Mouse (Mus musculus): ENCODE results near the gene Sik2. TPM values are rescaled to one million over a fixed set of nuclear protein-coding genes. Genes with fewer than 3 reads are reported as not detected.

The Sik2 gene
- polyA plus RNA-seq, 1 experiment from 2014 or later, result 14.3 TPM

DNA sequence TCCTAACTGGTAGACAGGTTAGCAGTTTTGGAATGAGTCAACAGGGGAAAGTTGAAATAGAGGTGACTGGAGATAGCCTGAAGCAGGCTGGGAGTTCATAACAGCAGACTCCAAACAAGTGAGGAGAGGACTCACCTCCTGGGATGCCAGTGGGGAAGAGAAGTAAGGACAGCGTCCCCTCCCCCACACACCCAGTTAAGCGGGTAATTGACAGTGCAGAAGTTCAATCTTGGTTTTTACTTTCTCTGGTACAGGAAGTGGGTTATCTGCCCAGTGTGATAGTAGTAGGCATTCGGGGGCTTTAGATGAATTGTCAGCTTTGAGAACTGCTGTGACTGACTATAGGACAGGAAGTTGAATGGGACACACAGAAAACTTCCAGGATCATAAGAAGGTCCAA lies 11.5 kb upstream of the Sik2 start:
- H3K9ac ChIP-seq, result no peak overlapping the region
- 85% methylated on average over 3 of the region's 3 CpGs for WGBS
- H3K4me2 ChIP-seq, result no peak overlapping the region
- H3K4me3 ChIP-seq, result no peak overlapping the region
- no peak overlapping the region for H3K27ac ChIP-seq
- H3K27me3 ChIP-seq, result no peaks in the 10 kb centered on the region
- H3K9me3 ChIP-seq, result no peaks in the 10 kb centered on the region
- no peaks in the 10 kb centered on the region for H3K4me1 ChIP-seq (replicated peaks)
- ATAC-seq (ENCODE audit: low FRiP score), result no peak
- no peaks in the 10 kb centered on the region for H3K36me3 ChIP-seq

DNA sequence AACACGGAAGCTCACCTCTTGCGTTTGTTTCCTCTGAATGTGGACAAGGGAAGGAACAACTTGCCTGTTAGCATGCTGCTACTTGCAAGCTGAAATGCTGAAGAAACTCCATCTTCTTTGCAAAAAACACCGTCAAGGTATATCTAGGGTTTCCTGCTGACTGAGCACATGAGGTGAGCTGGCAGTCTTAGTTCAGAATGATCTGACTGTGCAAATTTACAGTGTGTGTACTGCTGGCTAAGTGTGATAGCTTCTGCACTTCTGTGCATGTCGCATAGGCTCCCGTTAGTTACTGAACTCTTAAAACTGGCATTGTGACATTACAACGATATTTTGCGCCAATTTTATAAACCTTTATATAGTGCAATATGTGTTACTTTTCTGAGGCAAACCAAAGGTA lies 10.8 kb upstream of the Sik2 start:
- Histone ChIP-seq H3K9ac (no peak overlapping the region), H3K27ac (no peak overlapping the region), H3K9me3 (no peaks in the 10 kb centered on the region), H3K4me1 (replicated peaks) (no peaks in the 10 kb centered on the region), H3K36me3 (no peaks in the 10 kb centered on the region), H3K4me2 (no peak overlapping the region), H3K4me3 (no peak overlapping the region), H3K27me3 (no peaks in the 10 kb centered on the region)
- no peak for ATAC-seq (ENCODE audit: low FRiP score)
- 82% methylated on average over 7 of the region's 7 CpGs for WGBS

DNA sequence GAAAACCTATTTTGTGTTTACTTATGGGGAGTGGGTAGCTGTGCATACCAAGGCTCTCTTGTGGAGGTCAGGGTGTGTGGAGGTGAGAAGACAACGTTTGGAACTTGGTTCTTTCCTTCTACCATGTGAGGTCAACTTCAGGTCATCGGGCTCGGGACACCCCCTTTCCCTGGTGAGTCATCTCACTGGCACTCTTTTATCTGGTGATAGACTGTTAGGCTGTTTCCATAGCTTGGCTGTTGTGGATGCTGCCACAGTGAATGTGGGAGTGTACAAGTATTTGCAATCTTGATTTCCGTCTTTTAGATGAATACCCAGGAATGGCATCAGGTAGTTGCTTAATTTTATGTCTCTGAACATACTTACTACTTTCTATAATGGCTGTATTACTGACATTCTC lies 6.9 kb upstream of the Sik2 start:
- Histone ChIP-seq H3K36me3 (no peaks in the 10 kb centered on the region), H3K9me3 (no peaks in the 10 kb centered on the region), H3K9ac (no peak overlapping the region), H3K27ac (no peak overlapping the region), H3K4me3 (no peak overlapping the region), H3K4me1 (replicated peaks) (no peaks in the 10 kb centered on the region), H3K4me2 (no peak overlapping the region), H3K27me3 (no peaks in the 10 kb centered on the region)
- ATAC-seq (ENCODE audit: low FRiP score), result no peak
- 64% methylated on average over 4 of the region's 4 CpGs for WGBS

DNA sequence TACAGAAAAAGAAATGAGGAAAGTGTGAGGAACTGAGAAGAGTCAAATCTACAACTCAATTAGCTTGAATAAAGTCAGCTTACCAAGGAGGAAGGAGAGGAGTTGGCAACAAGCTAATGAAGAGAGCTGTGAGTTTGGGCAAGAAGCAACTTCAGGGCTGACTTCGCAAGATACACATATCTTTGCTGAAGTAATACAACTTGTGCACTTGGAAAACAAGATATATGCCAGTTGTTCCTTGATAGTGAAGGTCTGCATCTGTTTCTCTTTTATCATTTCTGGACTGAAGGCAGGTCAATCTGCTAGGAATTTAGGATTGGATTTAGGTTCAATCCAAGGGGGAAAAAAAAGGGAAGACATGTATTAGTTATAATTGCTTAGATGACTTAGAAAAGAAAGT lies 4.8 kb upstream of the Sik2 start:
- Histone ChIP-seq H3K4me1 (replicated peaks) (no peaks in the 10 kb centered on the region), H3K27me3 (0 out of 2 replicates have a peak, but pooled peaks cover 5% of the 10 kb centered on the region), H3K36me3 (no peaks in the 10 kb centered on the region), H3K4me2 (no peak overlapping the region), H3K9me3 (no peaks in the 10 kb centered on the region), H3K4me3 (no peak overlapping the region), H3K9ac (no peak overlapping the region), H3K27ac (no peak overlapping the region)
- 87% methylated on average over 1 of the region's 1 CpGs for WGBS
- ATAC-seq (ENCODE audit: low FRiP score), result no peak

DNA sequence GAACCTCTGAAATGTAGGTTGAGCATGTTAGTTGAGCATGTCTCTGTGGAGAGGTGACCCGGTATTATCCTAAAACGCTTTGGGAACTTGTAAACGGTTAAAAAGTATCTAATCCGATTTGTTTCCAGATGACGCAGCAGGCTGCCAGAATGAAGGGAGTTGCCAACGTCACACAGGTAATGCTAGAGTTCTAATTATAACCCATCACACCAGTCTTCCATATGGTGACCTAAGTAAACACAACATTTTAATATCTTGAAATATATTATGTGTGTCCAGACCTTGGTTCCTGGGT lies 730 bp upstream of the Sik2 start:
- ATAC-seq (ENCODE audit: low FRiP score), result no peak
- H3K27me3 ChIP-seq, result 0 out of 2 replicates have a peak, but pooled peaks cover 5% of the 10 kb centered on the region
- H3K36me3 ChIP-seq, result no peaks in the 10 kb centered on the region
- peak overlapping the region; percentile 91 for H3K4me3 ChIP-seq
- peak overlapping the region; percentile 65 for H3K4me2 ChIP-seq
- peak overlapping the region; percentile 53; the same call in 1 of the 2 replicates for H3K9ac ChIP-seq
- H3K9me3 ChIP-seq, result no peaks in the 10 kb centered on the region
- H3K4me1 ChIP-seq (replicated peaks), result peaks cover 7% of the 10 kb centered on the region
- 6% methylated on average over 6 of the region's 6 CpGs for WGBS
- H3K27ac ChIP-seq, result no peak overlapping the region

DNA sequence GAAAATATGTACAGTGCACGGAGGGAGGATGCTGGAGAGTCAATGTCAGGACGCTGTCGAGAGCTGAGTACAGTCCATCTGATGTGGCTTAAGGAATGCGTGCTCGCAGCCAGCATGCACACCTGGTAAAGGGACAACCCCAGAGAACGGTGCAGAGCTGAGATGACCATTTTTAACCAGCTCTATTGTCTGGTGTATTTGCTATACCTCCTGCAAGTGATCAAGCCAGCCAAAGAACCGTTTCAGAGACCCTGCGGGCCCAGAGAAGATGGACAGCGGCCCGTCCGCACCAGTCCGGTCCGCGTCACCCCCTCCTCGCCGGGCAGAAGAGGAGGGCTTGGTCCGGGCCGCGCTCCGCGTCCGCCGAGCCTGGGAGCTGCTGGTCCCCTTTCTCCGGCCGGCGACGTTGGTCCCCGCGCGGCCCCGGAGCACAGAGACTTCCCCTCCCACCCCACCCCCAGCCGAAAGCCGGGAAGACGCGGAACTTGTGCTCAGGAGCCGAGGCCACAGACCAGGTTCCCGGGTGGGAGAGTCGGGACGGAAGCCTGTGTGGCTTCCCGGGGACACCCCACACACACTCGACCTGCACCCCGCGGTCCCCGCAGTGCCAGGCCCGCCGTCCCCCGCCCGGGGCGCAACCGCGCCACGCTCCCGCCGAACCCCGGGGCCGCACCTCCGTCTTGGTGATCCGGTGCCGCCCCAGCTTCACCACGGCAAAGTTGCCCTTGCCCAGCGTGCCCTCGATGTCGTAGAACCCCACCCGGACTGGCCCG lies 619 bp downstream of the Sik2 start:
- Histone ChIP-seq H3K4me1 (replicated peaks) (peaks cover 7% of the 10 kb centered on the region), H3K9ac (peak overlapping the region; percentile 92), H3K27me3 (0 out of 2 replicates have a peak, but pooled peaks cover 5% of the 10 kb centered on the region), H3K9me3 (no peaks in the 10 kb centered on the region), H3K4me2 (peak overlapping the region; percentile 65), H3K4me3 (peak overlapping the region; percentile 91), H3K27ac (peak overlapping the region; percentile 90), H3K36me3 (no peaks in the 10 kb centered on the region)
- under 1% methylated on average over 62 of the region's 65 CpGs for WGBS
- peak; percentile 80 for ATAC-seq (ENCODE audit: low FRiP score)

DNA sequence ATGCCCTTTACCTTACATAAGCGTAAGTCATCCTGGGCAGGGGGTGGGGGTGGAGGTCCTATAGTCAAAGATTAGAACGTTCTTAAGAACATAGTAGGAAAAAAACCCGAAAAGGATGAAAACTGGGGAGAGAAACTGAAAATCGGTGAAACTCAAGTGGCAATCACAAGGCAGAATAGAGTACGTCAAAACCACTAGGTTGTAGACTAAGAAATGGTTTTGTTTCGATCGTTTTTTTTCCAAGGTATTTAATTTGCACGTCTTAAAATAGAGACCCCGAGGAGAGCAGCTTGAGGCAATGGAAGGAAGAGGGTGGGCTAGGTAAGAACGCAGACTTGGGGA lies 1.2 kb downstream of the Sik2 start:
- H3K27ac ChIP-seq, result peak overlapping the region; percentile 90; the same call in 1 of the 2 replicates
- 0 out of 2 replicates have a peak, but pooled peaks cover 5% of the 10 kb centered on the region for H3K27me3 ChIP-seq
- no peaks in the 10 kb centered on the region for H3K36me3 ChIP-seq
- H3K4me1 ChIP-seq (replicated peaks), result peaks cover 7% of the 10 kb centered on the region
- peak overlapping the region; percentile 92 for H3K9ac ChIP-seq
- H3K9me3 ChIP-seq, result no peaks in the 10 kb centered on the region
- 12% methylated on average over 10 of the region's 10 CpGs for WGBS
- no peak for ATAC-seq (ENCODE audit: low FRiP score)
- H3K4me2 ChIP-seq, result peak overlapping the region; percentile 65
- H3K4me3 ChIP-seq, result peak overlapping the region; percentile 91

DNA sequence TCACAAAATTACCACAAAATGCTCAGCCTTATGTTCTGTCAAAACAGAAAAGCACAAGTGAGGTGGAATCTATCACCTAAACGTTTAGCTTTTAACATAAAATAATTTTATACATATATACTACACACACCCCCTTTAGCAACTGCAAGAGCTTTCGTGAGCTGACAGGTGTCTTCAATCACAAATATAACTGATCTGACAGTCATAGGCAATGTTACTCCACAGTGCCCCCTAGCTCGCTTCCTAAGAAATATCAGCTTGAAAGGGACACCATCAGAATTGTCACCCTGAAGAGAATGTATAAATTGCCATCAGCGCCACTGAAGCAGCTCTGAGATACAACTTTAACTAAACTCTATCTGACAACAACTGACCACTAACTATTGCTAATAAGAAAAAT lies 2.0 kb downstream of the Sik2 start:
- no peaks in the 10 kb centered on the region for H3K9me3 ChIP-seq
- H3K27ac ChIP-seq, result no peak overlapping the region
- no peak overlapping the region for H3K9ac ChIP-seq
- no peak for ATAC-seq (ENCODE audit: low FRiP score)
- WGBS, result 6% methylated on average over 4 of the region's 4 CpGs
- H3K36me3 ChIP-seq, result no peaks in the 10 kb centered on the region
- no peak overlapping the region for H3K4me2 ChIP-seq
- no peak overlapping the region for H3K4me3 ChIP-seq
- 0 out of 2 replicates have a peak, but pooled peaks cover 5% of the 10 kb centered on the region for H3K27me3 ChIP-seq
- H3K4me1 ChIP-seq (replicated peaks), result peaks cover 10% of the 10 kb centered on the region

DNA sequence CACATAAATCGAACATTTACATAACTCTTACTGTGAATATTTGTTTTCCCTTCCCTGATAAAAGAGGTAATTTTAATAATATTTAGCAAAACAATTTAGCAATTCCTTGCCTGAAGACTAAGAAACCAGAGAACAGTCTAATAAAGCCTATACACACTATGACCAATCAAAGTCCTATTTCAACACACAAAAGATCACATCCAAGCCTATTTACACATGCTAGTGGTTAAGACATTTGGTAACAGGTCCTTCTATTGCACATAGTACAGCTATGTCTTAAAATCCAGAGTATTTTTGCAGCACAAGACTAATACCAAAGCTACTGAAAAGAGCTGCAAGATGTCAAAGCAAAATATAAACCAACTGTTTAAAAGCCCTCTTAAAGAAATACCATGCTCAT lies 4.8 kb downstream of the Sik2 start:
- no peak for ATAC-seq (ENCODE audit: low FRiP score)
- Histone ChIP-seq H3K4me3 (no peak overlapping the region), H3K36me3 (no peaks in the 10 kb centered on the region), H3K4me1 (replicated peaks) (peaks cover 10% of the 10 kb centered on the region), H3K27me3 (no peaks in the 10 kb centered on the region), H3K9ac (no peak overlapping the region), H3K9me3 (no peaks in the 10 kb centered on the region), H3K27ac (no peak overlapping the region), H3K4me2 (no peak overlapping the region)
- WGBS, result 90% methylated on average over 1 of the region's 1 CpGs

DNA sequence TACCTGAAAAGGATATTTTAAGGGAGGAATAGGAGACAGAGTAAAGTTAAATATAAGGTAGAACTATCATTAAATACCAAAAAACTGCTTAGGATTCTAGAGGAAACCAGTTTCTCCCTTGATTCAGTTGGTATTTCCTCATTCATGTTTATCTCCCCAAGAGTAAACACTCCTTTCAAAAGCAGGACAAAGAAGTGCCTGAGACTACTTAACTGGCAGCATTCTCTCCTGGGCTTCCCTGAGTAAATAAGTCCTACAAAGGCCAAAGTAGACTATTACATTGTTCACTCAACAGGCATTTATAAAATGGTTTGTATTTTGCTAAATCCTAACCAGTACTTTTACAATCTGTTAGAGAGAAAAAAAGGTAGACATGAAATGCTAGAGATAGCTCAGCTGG lies 22.2 kb downstream of the Sik2 start:
- no peaks in the 10 kb centered on the region for H3K9me3 ChIP-seq
- no peak overlapping the region for H3K9ac ChIP-seq
- H3K36me3 ChIP-seq, result no peaks in the 10 kb centered on the region
- no peaks in the 10 kb centered on the region for H3K27me3 ChIP-seq
- no peak overlapping the region for H3K27ac ChIP-seq
- no peak overlapping the region for H3K4me2 ChIP-seq
- H3K4me3 ChIP-seq, result no peak overlapping the region
- no peak for ATAC-seq (ENCODE audit: low FRiP score)
- peaks cover 10% of the 10 kb centered on the region for H3K4me1 ChIP-seq (replicated peaks)

DNA sequence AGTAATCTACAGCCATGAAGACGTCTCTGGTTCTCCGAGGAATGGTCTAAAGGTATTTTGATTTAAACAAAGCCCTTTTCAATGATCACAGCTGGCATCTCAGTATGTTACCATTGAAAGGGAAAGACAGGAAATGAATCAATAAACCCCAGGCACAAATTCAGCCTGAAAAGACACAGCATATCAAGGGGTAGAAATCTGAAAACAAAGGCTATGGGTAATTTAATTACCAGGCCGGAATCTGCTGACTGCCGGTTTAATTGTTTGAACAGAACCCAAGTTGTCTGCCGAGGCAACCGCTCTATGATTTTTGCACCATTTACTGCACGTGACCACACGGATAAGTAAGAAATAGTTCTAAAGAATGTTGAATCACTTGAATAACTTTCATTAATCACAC lies 22.8 kb downstream of the Sik2 start:
- WGBS, result 6% methylated on average over 8 of the region's 8 CpGs
- Histone ChIP-seq H3K9ac (no peak overlapping the region), H3K4me2 (no peak overlapping the region), H3K9me3 (no peaks in the 10 kb centered on the region), H3K27me3 (no peaks in the 10 kb centered on the region), H3K36me3 (no peaks in the 10 kb centered on the region), H3K4me1 (replicated peaks) (peaks cover 10% of the 10 kb centered on the region), H3K4me3 (no peak overlapping the region), H3K27ac (no peak overlapping the region)
- no peak for ATAC-seq (ENCODE audit: low FRiP score)

DNA sequence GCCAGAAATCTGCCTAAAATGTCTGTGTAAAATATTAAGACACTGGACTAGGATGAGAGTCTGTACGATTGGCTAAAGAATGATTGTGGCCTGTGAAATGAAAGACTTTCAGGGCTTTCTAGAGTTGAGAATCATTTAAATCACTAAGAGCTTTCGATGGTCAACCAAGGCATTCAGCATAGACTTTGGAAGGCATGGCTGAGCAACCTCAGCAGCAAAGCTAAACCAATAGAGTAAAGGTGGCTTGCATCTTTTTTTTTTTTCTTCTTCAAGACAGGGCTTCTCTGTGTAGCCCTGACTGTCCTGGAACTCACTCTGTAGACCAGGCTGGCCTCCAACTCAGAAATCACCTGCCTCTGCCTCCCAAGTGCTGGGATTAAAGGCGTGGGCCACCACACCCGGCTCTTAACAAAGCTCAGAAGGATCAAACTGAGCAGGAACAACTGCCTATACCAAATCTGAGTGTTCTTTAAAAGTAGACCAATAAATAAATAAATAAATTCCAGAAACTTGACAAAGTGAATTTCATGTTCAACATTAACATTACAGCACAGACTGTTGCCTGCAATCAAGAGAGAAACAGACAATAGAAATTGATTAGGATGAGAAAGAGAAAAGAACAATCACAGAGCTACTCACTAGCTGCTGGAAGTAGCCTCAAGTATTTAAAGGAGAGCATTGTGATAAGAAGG lies 27.2 kb downstream of the Sik2 start:
- peaks cover 5% of the 10 kb centered on the region for H3K4me1 ChIP-seq (replicated peaks)
- H3K4me2 ChIP-seq, result no peak overlapping the region
- no peak for ATAC-seq (ENCODE audit: low FRiP score)
- no peaks in the 10 kb centered on the region for H3K9me3 ChIP-seq
- no peaks in the 10 kb centered on the region for H3K36me3 ChIP-seq
- no peaks in the 10 kb centered on the region for H3K27me3 ChIP-seq
- no peak overlapping the region for H3K27ac ChIP-seq
- 93% methylated on average over 4 of the region's 4 CpGs for WGBS
- H3K4me3 ChIP-seq, result no peak overlapping the region
- H3K9ac ChIP-seq, result no peak overlapping the region

DNA sequence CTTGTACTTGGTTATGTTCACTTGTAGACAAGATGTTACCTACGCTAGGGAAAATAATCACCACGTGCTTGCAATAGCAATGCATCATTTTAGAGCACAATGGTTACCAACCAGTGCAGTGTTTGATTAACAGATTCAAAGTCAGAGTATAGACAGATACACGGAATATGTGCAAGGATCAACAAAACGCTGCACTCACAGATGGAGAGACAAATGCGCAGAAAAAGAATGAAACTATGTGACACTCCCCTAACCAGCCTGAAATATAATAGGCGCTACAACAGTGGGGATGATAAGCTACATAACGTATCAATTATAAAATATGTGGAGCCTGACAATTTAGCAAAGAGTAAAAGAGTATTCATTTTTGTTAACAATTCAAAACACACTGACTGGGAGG lies 34.2 kb downstream of the Sik2 start:
- H3K36me3 ChIP-seq, result no peaks in the 10 kb centered on the region
- H3K27ac ChIP-seq, result no peak overlapping the region
- no peak for ATAC-seq (ENCODE audit: low FRiP score)
- H3K9me3 ChIP-seq, result no peaks in the 10 kb centered on the region
- WGBS, result 88% methylated on average over 7 of the region's 7 CpGs
- H3K4me2 ChIP-seq, result no peak overlapping the region
- no peaks in the 10 kb centered on the region for H3K4me1 ChIP-seq (replicated peaks)
- H3K9ac ChIP-seq, result no peak overlapping the region
- H3K4me3 ChIP-seq, result no peak overlapping the region
- no peaks in the 10 kb centered on the region for H3K27me3 ChIP-seq
